Mouse (Mus musculus) megakaryocyte-erythroid progenitor cell, adult 5-6 weeks (primary cell): ENCODE data around the gene Iqck. TPM values are rescaled to one million over a fixed set of nuclear protein-coding genes. Genes with fewer than 3 reads are reported as not detected.

Source experiments
- ATAC-seq: replicated peaks from 2 replicates; pipeline ENCODE4 v1.8.0; 2016; ENCODE audit warnings: mild to moderate bottlenecking, inconsistent platforms; ENCODE audit not compliant: severe bottlenecking, poor library complexity, low FRiP score, low TSS enrichment
- total RNA-seq, 2 experiments: library from RNA; stranded (forward) in 1 of 2; stranded (reverse) in 1 of 2; fragments of 200-1000, 215-1000 nt in 1 of 2; fragments of >200 nt in 1 of 2; fragmentation: Nextera tagmentation in 1 of 2; gene quantifications; 2 replicates each; pipeline ENCODE4 v1.2.3; 2014 to 2017

The Iqck gene
- total RNA-seq, 2 experiments from 2014 or later = 0.33 to 0.81 TPM

- no peak for ATAC-seq
These were observed 49.0 kb downstream of the Iqck start for GRCm38 (mm10) chr7:118904530-118904929.

DNA sequence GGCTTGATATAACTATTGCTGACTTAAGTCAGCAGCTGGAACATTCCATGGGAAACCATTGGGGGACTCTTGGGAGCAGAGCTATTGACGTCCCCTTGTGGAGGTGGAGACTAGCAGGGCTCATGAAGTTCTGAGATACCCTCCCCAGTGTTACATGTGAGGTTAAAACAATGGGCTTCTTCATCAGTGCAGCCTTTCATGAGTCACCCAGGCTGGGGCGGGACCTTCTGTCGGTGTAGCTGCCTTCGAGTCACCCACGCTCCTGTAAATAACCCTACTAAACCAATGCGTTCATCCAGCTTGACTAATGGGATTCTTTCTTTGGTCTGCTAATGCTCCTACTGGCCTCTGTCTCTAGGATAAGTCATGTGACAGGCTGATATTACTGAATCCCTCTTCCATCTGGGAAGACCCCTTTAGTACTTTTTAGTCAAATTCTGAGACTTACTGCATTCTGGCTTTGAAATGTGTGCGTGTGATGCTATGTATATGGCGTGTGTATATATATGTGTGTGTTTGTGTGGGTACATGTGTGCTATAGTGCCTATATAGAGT, 53.5 kb downstream of the Iqck start:
- ATAC-seq = no peak

GRCm38 (mm10) chr7:118910464-118910863, 54.9 kb downstream of the Iqck start:
- no peak for ATAC-seq

- ATAC-seq = no peak
These were observed 55.6 kb downstream of the Iqck start for GRCm38 (mm10) chr7:118911170-118911569.

DNA sequence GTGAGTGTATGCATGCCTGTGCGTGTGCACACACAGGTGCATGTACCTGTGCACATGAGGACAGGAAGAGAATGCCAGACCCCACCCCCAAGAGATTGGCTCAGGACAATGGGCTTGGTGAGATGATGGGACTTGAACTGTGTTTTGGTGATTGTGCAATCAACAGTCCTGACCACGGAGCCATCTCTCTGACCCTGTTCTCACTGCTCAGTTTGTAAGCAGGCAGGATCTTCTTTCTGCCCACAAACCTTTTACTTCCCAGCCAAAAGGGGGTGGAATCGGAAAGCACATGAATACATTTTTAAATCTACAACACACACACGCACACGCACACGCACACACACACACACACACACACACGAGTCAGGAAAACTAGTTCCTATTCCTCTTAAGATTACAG, 56.0 kb downstream of the Iqck start:
- no peak for ATAC-seq

GRCm38 (mm10) chr7:118912049-118912490, 56.5 kb downstream of the Iqck start:
- no peak for ATAC-seq

GRCm38 (mm10) chr7:118914561-118915165, 59.1 kb downstream of the Iqck start:
- ATAC-seq = no peak

- ATAC-seq = no peak
These were observed 63.9 kb downstream of the Iqck start for GRCm38 (mm10) chr7:118919261-118920006.

DNA sequence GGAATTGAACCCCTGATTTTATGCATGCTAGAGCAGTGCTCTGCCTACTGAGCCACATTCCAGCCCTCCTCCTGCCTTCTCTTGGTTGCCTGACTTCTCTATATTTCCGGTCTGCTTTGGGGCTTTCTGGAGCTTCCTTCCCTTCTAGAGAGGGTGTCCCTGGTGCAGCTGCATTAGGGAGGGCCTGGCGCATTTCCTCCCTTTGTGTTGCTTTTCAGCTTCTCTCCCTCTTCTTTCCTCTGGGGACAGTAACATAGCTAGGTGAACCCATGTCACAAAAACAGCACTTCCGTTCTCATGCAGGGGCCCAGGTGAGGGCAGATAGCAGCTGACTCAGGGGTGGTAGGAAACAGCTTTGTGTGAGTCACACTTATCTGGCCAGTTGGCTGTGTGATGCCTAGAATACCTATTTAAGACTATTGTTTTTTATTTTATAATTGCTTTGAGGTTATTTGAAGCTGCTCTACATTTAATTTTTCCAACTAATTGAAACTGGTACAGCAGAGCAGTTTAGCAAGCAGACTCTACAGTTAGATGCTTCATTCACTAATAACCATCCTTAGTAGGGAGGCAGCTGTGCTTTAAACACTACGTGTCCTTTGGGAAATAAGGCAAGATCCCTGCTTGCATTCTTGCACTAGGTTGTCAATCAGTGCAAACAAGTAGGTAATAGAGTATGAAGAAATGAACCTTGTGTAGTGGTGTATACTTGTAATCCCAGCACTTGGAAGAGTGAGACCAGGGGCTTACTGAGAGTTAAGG, 67.1 kb downstream of the Iqck start:
- no peak for ATAC-seq

- ATAC-seq = no peak
These were observed 70.0 kb downstream of the Iqck start for GRCm38 (mm10) chr7:118925547-118925946.

GRCm38 (mm10) chr7:118926516-118927260, 71.1 kb downstream of the Iqck start:
- ATAC-seq = no peak

- ATAC-seq = no peak
These were observed 71.7 kb downstream of the Iqck start for GRCm38 (mm10) chr7:118927279-118927678.

GRCm38 (mm10) chr7:118928316-118928715, 72.8 kb downstream of the Iqck start:
- ATAC-seq = no peak

- ATAC-seq = no peak
These were observed 73.4 kb downstream of the Iqck start for GRCm38 (mm10) chr7:118928916-118929315.

GRCm38 (mm10) chr7:118929601-118930311, 74.2 kb downstream of the Iqck start:
- no peak for ATAC-seq

DNA sequence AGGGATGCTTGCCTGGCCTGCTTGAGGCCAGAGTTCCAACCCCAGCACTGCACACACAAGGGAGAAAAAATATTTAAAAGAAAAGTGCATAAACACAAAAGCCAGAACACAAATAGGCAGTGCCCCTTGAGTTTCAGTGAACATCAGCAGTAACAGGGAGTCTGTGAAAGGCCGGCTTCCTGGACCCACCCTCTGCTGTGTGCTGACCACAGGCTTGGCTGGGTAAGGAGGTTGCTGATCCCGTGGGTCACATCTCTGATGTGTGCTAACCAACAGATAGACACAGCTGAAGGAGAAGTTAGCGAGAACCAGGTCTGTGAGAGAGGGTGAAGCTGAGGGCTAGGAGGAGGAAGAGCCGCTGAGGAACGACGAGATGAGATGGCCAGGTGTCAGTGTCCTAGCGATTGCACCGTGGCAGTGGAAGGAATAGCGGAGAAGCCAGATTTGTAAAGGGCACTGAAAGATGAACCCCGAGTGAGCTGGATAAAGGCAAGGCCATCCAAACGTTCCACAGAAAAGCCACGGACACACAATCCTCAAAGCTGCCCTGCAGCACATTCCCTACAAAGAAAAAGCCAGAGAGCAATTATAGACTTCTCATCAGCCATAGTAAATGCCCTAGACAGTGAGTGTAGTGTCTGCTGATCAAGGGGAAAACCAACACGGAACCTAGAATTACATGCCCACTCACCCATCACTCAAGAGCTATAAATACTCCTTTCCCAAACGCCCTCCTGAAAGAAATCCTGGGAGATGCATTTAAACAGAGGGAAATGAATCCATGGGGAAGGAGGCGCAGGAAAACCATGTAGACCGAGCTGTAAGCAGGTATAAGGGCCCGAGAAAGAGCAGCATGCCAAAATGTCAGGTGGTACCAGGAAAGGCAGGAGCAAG, 76.2 kb downstream of the Iqck start:
- no peak for ATAC-seq

DNA sequence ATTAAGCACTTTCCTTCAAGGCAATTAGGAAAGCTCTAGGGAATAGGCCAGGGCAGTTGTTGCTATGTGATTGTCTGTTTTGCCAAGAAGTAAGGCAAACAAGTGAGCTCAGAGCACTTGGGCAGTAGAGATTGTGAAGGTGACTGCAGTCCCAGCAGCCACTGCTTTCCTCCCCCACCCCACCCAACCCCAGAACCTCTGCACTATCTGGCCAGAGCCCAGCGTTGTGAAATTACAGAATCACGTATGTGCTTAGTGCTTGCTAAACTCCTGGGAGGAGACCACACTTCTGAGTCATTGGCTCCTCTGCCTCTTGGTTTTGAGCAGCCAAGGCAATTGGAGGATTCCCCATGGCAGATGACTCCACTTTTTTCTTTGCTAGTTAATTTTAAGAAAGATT, 79.8 kb downstream of the Iqck start:
- no peak for ATAC-seq

GRCm38 (mm10) chr7:118936844-118937243, 81.3 kb downstream of the Iqck start:
- no peak for ATAC-seq
